Mouse (Mus musculus) brain, embryonic 18.5 days (tissue): ENCODE results near the gene Kitl.

Experiments
- DNase-seq: peaks from one replicate; pipeline ENCODE4 v3.0.0-alpha.2; 2012; ENCODE audit warnings: low read depth, low spot score

Kitl gene

DNA sequence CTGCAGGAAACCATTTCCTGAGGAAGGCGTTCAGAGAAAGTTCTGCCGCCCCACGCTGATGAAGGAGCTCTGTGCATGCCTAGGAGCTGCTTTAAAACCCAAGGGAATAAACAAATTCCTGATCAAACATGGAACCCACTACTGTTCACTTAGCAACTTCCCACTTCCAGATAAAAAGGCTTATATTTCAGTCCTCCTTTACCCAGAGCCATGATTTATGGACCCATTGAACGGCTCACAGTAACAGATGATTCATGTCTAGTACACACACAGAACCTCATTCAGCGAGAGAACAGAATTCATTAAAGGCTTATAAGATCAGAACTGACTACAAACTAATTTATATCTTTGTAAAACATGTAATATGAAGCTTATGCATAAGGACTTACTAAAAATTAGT lies 109.0 kb downstream of the Kitl start:
- DNase-seq, result no peak

DNA sequence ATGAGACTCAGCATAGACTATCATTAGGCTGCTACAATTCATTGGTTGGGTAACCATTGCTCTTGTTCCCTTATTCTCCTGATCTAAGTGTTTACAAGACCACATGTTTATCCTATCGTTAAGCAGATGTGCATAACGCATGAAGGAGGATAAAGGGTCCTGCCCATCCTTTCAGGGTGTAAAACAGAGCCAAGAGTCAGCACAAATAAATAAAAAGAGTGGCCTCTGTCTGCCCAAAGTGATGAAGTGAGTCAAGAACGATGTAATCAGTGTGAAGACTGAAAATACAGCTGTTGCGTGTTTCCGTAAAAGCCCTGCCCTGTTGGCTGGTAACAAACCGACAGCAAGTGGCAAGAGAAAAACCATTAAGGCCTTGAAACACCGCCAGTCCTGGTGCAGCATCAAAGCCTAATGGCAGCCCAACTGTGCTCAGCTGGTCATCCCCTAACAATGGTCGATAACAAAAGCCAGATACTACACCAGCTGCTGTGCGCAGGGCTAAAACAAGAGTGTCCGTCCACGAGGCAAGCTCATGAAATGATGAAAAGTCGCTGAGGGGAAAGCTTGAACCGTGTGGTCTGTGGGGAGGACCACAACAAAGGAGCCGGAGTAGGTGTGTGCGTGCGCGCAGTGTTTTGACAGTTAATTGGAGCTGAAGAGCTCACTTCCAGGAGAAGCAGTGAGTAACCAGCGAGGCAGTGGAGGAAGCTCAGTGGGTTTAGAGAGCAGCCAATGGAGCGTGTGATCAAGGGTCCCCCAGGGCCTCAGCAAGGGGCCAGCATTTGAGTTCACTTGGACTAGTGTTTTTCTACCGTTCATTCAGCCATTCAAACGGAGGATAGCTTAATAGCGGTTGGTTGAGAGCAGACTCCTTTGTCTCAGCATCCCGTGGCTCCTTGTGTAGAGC lies 112.7 kb downstream of the Kitl start:
- DNase-seq, result no peak

DNA sequence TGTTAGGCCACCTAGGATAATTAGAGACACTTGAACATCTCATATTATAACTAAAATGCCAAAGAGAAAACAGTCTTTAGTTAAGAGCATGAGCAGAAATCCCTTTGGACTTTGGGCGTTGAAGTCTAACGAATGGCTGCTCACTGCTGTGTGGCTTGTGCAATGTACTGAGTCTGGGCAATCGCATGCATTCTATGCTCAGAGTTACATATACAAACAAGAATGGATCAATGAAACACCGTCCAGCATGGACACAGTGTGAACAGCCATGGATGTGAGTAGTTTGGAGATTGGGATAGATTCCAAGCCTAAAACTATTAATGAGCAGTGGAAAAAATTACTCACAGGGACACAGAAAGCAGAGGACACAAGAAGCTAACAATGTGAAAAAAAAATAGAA lies 116.2 kb downstream of the Kitl start:
- no peak for DNase-seq

DNA sequence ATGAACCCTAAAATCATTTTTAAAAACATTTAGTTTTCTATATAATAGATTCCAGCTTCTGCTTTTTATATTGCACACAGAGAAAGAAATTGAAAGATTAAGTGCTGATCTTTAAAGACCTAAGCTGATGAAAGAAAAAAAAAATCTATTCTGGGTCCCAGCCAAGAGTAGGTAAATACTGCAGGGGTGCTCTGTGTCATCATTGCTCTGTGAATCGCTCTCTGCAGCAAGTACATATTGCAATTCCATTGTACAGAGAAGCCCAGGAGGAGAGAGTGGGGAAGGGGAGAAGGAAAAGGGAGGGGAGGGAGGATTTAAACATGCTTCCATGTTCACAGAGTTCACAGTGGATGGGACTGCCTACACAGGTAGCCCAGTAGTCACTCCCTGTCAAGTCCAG lies 116.9 kb downstream of the Kitl start:
- DNase-seq, result no peak

DNA sequence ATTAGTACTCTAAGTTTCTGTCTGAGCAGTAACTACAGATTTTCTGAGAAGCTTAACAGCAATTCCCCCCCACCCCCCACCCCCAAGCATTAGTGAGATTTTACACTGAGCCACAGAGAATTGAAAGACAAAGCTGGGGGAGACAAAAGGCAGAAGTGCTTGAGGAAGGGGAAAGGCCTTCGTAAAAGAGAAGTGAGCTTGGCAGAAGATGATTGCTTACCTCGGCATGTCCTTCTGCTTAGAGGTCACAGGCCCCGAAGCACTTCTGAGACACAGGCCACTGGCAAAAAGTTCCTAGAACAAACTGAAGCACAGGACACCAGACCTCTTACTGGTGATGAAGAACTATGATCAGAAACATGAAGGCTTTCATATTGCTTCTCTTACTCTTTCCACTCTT lies 123.1 kb downstream of the Kitl start:
- no peak for DNase-seq

DNA sequence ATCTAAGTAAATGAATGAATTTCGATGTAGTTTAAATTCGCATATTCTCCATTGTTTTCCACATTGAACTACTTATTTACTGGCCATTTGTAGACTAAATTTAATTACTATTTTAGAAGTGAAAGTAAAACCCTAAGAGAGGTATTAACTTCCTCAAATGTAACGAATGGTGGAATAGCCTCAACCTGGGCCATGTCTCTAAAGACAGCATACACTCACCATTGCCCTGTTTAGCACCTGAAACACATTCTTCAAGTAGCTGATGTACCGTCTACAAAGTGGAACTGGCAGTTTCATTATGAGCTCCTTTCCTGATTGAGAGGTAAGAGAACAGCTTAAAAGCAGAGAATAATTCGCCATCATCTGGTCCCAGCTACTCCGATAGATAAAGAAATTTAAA lies 132.7 kb downstream of the Kitl start:
- no peak for DNase-seq
